Mouse (Mus musculus): ENCODE measurements around the gene Gm2310.

DNA sequence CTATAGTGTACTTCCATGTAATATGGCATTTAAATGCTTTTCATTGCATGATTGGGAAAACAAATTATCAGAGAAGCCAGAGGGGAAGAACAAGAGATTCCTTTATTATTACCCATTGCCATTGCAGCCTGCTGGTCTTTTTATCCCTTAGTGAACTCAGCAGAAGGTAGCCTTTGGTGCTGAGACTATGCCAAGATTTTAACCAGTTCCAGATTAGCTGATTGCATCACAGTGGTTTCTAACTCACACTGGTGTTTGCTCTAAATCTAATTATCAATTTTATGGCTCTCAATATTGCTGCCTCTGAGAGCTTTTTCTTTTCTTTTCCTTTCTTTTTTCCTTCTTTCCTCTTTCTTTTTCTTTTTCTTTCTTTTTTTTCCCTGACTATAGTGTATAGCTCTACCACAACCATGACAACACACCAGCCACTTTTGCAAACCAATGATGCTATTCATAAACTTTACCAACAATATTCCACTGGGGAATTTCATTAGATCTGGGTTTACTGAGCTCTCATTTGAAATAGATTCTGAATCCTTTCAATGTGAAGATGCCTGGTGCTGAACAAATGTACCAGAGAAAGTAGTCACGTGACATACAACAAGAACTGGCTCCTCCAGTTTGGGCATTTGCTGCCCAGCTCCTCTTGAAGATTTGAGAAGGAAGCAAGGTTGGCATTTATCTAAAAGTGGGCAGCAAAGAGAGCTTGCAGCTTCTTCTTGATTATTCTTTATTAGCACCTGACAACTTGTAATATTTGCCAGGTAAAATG lies 43.9 kb upstream of the Gm2310 start:
- TF ChIP-seq CTCF (IDR thresholded peaks at IDR 0.05; ENCODE audit: borderline replicate concordance, insufficient read depth, low read length) (no peak), POLR2A (IDR thresholded peaks at IDR 0.05; ENCODE audit: low read depth, low read length) (no peak)
